Mouse (Mus musculus): ENCODE measurements around the gene Mrpl35. TPM values are rescaled to one million over a fixed set of nuclear protein-coding genes. Genes with fewer than 3 reads are reported as not detected.
A peak's percentile ranks its signal among the peaks of the same experiment; 100 is the strongest.

The Mrpl35 gene
- polyA plus RNA-seq, 1 experiment from 2014 or later: 51.5 TPM

- H3K27ac ChIP-seq (ENCODE audit: low read depth, low read length): no peak overlapping the region
- DNase-seq (ENCODE audit: low spot score) (no peak), ATAC-seq (no peak)
- H3K9me3 ChIP-seq (replicated peaks; ENCODE audit: control insufficient read depth, low read length): no peaks in the 10 kb centered on the region
- no peak overlapping the region for H3K9ac ChIP-seq (ENCODE audit: low read length)
- 62% methylated on average over 2 of the region's 2 CpGs for WGBS
- peaks cover 30% of the 10 kb centered on the region for H3K36me3 ChIP-seq (ENCODE audit: control insufficient read depth, insufficient read depth, low read length)
- H3K4me3 ChIP-seq (ENCODE audit: low read depth, low read length): no peak overlapping the region
- no peaks in the 10 kb centered on the region for H3K27me3 ChIP-seq (replicated peaks; ENCODE audit: control insufficient read depth, insufficient read depth, low read length)
- H3K4me1 ChIP-seq (ENCODE audit: control insufficient read depth, insufficient read depth, low read length): no peaks in the 10 kb centered on the region
- H3K4me2 ChIP-seq (ENCODE audit: low read length): no peak overlapping the region
Observed at GRCm38 (mm10) chr6:71779831-71780230, 46.9 kb downstream of the Mrpl35 start.

GRCm38 (mm10) chr6:71778016-71778415 is 48.8 kb downstream of the Mrpl35 start:
- no peak overlapping the region for H3K27ac ChIP-seq (ENCODE audit: low read depth, low read length)
- no peak overlapping the region for H3K4me3 ChIP-seq (ENCODE audit: low read depth, low read length)
- H3K9me3 ChIP-seq (replicated peaks; ENCODE audit: control insufficient read depth, low read length): no peaks in the 10 kb centered on the region
- no peak overlapping the region for H3K9ac ChIP-seq (ENCODE audit: low read length)
- H3K4me2 ChIP-seq (ENCODE audit: low read length): no peak overlapping the region
- DNase-seq (ENCODE audit: low spot score): no peak
- H3K36me3 ChIP-seq (ENCODE audit: control insufficient read depth, insufficient read depth, low read length): peaks cover 33% of the 10 kb centered on the region
- WGBS: 63% methylated on average over 5 of the region's 5 CpGs
- H3K4me1 ChIP-seq (ENCODE audit: control insufficient read depth, insufficient read depth, low read length): no peaks in the 10 kb centered on the region
- no peak for ATAC-seq
- H3K27me3 ChIP-seq (replicated peaks; ENCODE audit: control insufficient read depth, insufficient read depth, low read length): no peaks in the 10 kb centered on the region

- WGBS: 89% methylated on average over 7 of the region's 7 CpGs
- Histone ChIP-seq H3K9me3 (replicated peaks; ENCODE audit: control insufficient read depth, low read length) (no peaks in the 10 kb centered on the region), H3K4me2 (ENCODE audit: low read length) (no peak overlapping the region), H3K4me3 (ENCODE audit: low read depth, low read length) (no peak overlapping the region), H3K27ac (ENCODE audit: low read depth, low read length) (peak overlapping the region; percentile 78), H3K9ac (ENCODE audit: low read length) (no peak overlapping the region), H3K27me3 (replicated peaks; ENCODE audit: control insufficient read depth, insufficient read depth, low read length) (no peaks in the 10 kb centered on the region), H3K4me1 (ENCODE audit: control insufficient read depth, insufficient read depth, low read length) (peaks cover 2% of the 10 kb centered on the region; the same call in 1 of the 2 replicates), H3K36me3 (ENCODE audit: control insufficient read depth, insufficient read depth, low read length) (peaks cover 22% of the 10 kb centered on the region; the same call in 1 of the 2 replicates)
- ATAC-seq (no peak), DNase-seq (ENCODE audit: low spot score) (no peak)
Observed at GRCm38 (mm10) chr6:71772636-71773208, 54.0 kb downstream of the Mrpl35 start.

GRCm38 (mm10) chr6:71772156-71772555 is 54.6 kb downstream of the Mrpl35 start:
- peak overlapping the region; percentile 78 for H3K27ac ChIP-seq (ENCODE audit: low read depth, low read length)
- ATAC-seq: peak; percentile 70; the same call in 1 of the 2 replicates
- H3K4me2 ChIP-seq (ENCODE audit: low read length): no peak overlapping the region
- H3K36me3 ChIP-seq (ENCODE audit: control insufficient read depth, insufficient read depth, low read length): peaks cover 22% of the 10 kb centered on the region; the same call in 1 of the 2 replicates
- peaks cover 2% of the 10 kb centered on the region; the same call in 1 of the 2 replicates for H3K4me1 ChIP-seq (ENCODE audit: control insufficient read depth, insufficient read depth, low read length)
- no peak overlapping the region for H3K4me3 ChIP-seq (ENCODE audit: low read depth, low read length)
- no peaks in the 10 kb centered on the region for H3K27me3 ChIP-seq (replicated peaks; ENCODE audit: control insufficient read depth, insufficient read depth, low read length)
- WGBS: 69% methylated on average over 6 of the region's 6 CpGs
- no peak overlapping the region for H3K9ac ChIP-seq (ENCODE audit: low read length)
- DNase-seq (ENCODE audit: low spot score): peak; percentile 75
- no peaks in the 10 kb centered on the region for H3K9me3 ChIP-seq (replicated peaks; ENCODE audit: control insufficient read depth, low read length)

GRCm38 (mm10) chr6:71771282-71771681 is 55.5 kb downstream of the Mrpl35 start:
- WGBS: 96% methylated on average over 4 of the region's 4 CpGs
- no peak overlapping the region for H3K4me2 ChIP-seq (ENCODE audit: low read length)
- no peaks in the 10 kb centered on the region for H3K27me3 ChIP-seq (replicated peaks; ENCODE audit: control insufficient read depth, insufficient read depth, low read length)
- no peak overlapping the region for H3K4me3 ChIP-seq (ENCODE audit: low read depth, low read length)
- ATAC-seq (no peak), DNase-seq (ENCODE audit: low spot score) (no peak)
- no peak overlapping the region for H3K27ac ChIP-seq (ENCODE audit: low read depth, low read length)
- H3K9ac ChIP-seq (ENCODE audit: low read length): no peak overlapping the region
- peaks cover 22% of the 10 kb centered on the region; the same call in 1 of the 2 replicates for H3K36me3 ChIP-seq (ENCODE audit: control insufficient read depth, insufficient read depth, low read length)
- no peaks in the 10 kb centered on the region for H3K9me3 ChIP-seq (replicated peaks; ENCODE audit: control insufficient read depth, low read length)
- peaks cover 2% of the 10 kb centered on the region; the same call in 1 of the 2 replicates for H3K4me1 ChIP-seq (ENCODE audit: control insufficient read depth, insufficient read depth, low read length)

GRCm38 (mm10) chr6:71770856-71771255 is 55.9 kb downstream of the Mrpl35 start:
- no peak overlapping the region for H3K4me2 ChIP-seq (ENCODE audit: low read length)
- H3K36me3 ChIP-seq (ENCODE audit: control insufficient read depth, insufficient read depth, low read length): peaks cover 17% of the 10 kb centered on the region; the same call in 1 of the 2 replicates
- no peak for DNase-seq (ENCODE audit: low spot score)
- WGBS: 98% methylated on average over 4 of the region's 4 CpGs
- no peak for ATAC-seq
- H3K4me1 ChIP-seq (ENCODE audit: control insufficient read depth, insufficient read depth, low read length): peaks cover 2% of the 10 kb centered on the region; the same call in 1 of the 2 replicates
- no peaks in the 10 kb centered on the region for H3K27me3 ChIP-seq (replicated peaks; ENCODE audit: control insufficient read depth, insufficient read depth, low read length)
- H3K9ac ChIP-seq (ENCODE audit: low read length): no peak overlapping the region
- H3K9me3 ChIP-seq (replicated peaks; ENCODE audit: control insufficient read depth, low read length): no peaks in the 10 kb centered on the region
- H3K27ac ChIP-seq (ENCODE audit: low read depth, low read length): no peak overlapping the region
- H3K4me3 ChIP-seq (ENCODE audit: low read depth, low read length): no peak overlapping the region

- peaks cover 2% of the 10 kb centered on the region; the same call in 1 of the 2 replicates for H3K4me1 ChIP-seq (ENCODE audit: control insufficient read depth, insufficient read depth, low read length)
- no peak overlapping the region for H3K4me3 ChIP-seq (ENCODE audit: low read depth, low read length)
- H3K27ac ChIP-seq (ENCODE audit: low read depth, low read length): no peak overlapping the region
- no peaks in the 10 kb centered on the region for H3K9me3 ChIP-seq (replicated peaks; ENCODE audit: control insufficient read depth, low read length)
- no peak overlapping the region for H3K9ac ChIP-seq (ENCODE audit: low read length)
- 70% methylated on average over 12 of the region's 12 CpGs for WGBS
- H3K27me3 ChIP-seq (replicated peaks; ENCODE audit: control insufficient read depth, insufficient read depth, low read length): no peaks in the 10 kb centered on the region
- DNase-seq (ENCODE audit: low spot score) (no peak), ATAC-seq (no peak)
- H3K36me3 ChIP-seq (ENCODE audit: control insufficient read depth, insufficient read depth, low read length): peaks cover 16% of the 10 kb centered on the region; the same call in 1 of the 2 replicates
- H3K4me2 ChIP-seq (ENCODE audit: low read length): no peak overlapping the region
Observed at GRCm38 (mm10) chr6:71769901-71770690, 56.7 kb downstream of the Mrpl35 start.

- H3K4me2 ChIP-seq (ENCODE audit: low read length): no peak overlapping the region
- WGBS: 90% methylated on average over 4 of the region's 4 CpGs
- H3K4me3 ChIP-seq (ENCODE audit: low read depth, low read length): no peak overlapping the region
- H3K9ac ChIP-seq (ENCODE audit: low read length): no peak overlapping the region
- no peak overlapping the region for H3K27ac ChIP-seq (ENCODE audit: low read depth, low read length)
- DNase-seq (ENCODE audit: low spot score): no peak
- H3K36me3 ChIP-seq (ENCODE audit: control insufficient read depth, insufficient read depth, low read length): peaks cover 10% of the 10 kb centered on the region; the same call in 1 of the 2 replicates
- H3K4me1 ChIP-seq (ENCODE audit: control insufficient read depth, insufficient read depth, low read length): peaks cover 2% of the 10 kb centered on the region; the same call in 1 of the 2 replicates
- H3K27me3 ChIP-seq (replicated peaks; ENCODE audit: control insufficient read depth, insufficient read depth, low read length): no peaks in the 10 kb centered on the region
- H3K9me3 ChIP-seq (replicated peaks; ENCODE audit: control insufficient read depth, low read length): no peaks in the 10 kb centered on the region
- ATAC-seq: no peak
Observed at GRCm38 (mm10) chr6:71767761-71768160, 59.0 kb downstream of the Mrpl35 start.

All from forebrain, embryonic 14.5 days (tissue).